Mouse (Mus musculus) small intestine, adult 2 months (tissue): ENCODE measurements around the gene Ipcef1. TPM values are rescaled to one million over a fixed set of nuclear protein-coding genes. Genes with fewer than 3 reads are reported as not detected.
"Not testable (repeated sequence)": the region's sequence is repeated elsewhere in the genome, so short reads cannot be mapped to it uniquely, and the experiment has no call there.

Experiments used
- H3K27ac ChIP-seq: fragments of 200-500 bp; 2 replicates; pipeline ENCODE4 v1.5.1; 2012; ENCODE audit warnings: low read depth, low read length, control low read depth, inconsistent platforms; ENCODE audit not compliant: insufficient read depth
- H3K27me3 ChIP-seq: fragments of 200-500 bp; 2 replicates; pipeline ENCODE4 v1.6.1; 2012; ENCODE audit warnings: mild to moderate bottlenecking, moderate library complexity, low read length, inconsistent platforms; ENCODE audit not compliant: control insufficient read depth, insufficient read depth
- H3K36me3 ChIP-seq: fragments of 200-500 bp; 2 replicates; pipeline ENCODE4 v1.6.1; 2012; ENCODE audit warnings: mild to moderate bottlenecking, low read length, control low read depth, inconsistent platforms; ENCODE audit not compliant: control insufficient read depth, insufficient read depth
- H3K4me1 ChIP-seq: fragments of 200-500 bp; 2 replicates; pipeline ENCODE4 v1.6.1; 2012; ENCODE audit warnings: low read length, inconsistent platforms, mixed read lengths; ENCODE audit not compliant: control insufficient read depth, insufficient read depth, insufficient read length
- H3K4me3 ChIP-seq: fragments of 200-500 bp; 2 replicates; pipeline ENCODE4 v1.5.1; 2012; ENCODE audit warnings: low read depth, mild to moderate bottlenecking, control low read depth, inconsistent platforms, low read length, moderate library complexity
- CTCF ChIP-seq: fragments of 200-500 bp; IDR thresholded peaks from 2 replicates; pipeline ENCODE4 v1.5.1; 2012; ENCODE audit warnings: low read depth, mild to moderate bottlenecking, control low read depth, inconsistent platforms, low read length, moderate library complexity, mixed read lengths; ENCODE audit not compliant: insufficient replicate concordance, insufficient read length; ENCODE audit errors: extremely low read depth
- POLR2A ChIP-seq: fragments of 200-500 bp; IDR thresholded peaks from 2 replicates; pipeline ENCODE4 v1.6.1; 2012; ENCODE audit warnings: low read depth, mild to moderate bottlenecking, control low read depth, inconsistent platforms, low read length, moderate library complexity
- WGBS: fragments of 180-500 bp; shearing (Covaris S2); methylation state at CpG from one replicate; pipeline ENCODE4 v1.1.7; 2018; 5-methylcytosine and 5-hydroxymethylcytosine counted together
- polyA plus RNA-seq: library from polyadenylated mRNA; depleted of rRNA; stranded (reverse); fragments of >200 nt; gene quantifications from 2 replicates; pipeline ENCODE4 v1.2.3, GENCODE M21; 2012

Gene Ipcef1
- polyA plus RNA-seq, 1 experiment: 0.19 TPM

DNA sequence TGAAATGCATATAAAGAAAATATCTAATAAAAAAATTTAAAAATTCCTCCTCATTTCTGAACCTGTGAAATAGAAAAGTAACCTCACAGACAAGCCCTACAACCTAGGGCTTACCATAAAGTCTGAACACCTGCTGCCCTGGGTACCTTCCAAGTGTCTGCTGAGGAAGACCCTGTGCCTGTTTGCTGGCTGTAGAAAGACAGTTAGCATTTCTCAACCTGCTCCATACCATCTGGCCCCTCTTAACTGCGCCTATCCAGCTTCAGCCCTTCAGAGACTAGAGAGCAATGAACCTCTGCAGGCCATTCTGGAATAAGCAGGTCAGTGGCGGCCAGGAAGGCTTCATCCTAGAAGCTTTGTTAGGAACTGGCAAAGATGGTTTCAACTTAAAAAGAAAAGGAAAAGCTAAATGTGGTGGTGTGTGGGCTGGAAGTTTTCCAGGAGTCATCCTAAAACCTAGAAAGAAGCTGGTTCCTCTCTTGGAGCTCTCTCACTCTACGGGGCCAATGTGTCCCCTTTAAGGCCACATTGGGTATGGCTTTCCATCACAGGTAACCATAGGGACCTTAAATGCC lies 150.4 kb downstream of the Ipcef1 start:
- no peak overlapping the region for H3K27ac ChIP-seq
- no peaks in the 10 kb centered on the region for H3K4me1 ChIP-seq
- TF ChIP-seq CTCF: no peak
- TF ChIP-seq POLR2A: no peak
- H3K27me3 ChIP-seq: no peaks in the 10 kb centered on the region
- 79% methylated on average over 3 of the region's 3 CpGs for WGBS
- H3K4me3 ChIP-seq: no peak overlapping the region
- H3K36me3 ChIP-seq: no peaks in the 10 kb centered on the region

DNA sequence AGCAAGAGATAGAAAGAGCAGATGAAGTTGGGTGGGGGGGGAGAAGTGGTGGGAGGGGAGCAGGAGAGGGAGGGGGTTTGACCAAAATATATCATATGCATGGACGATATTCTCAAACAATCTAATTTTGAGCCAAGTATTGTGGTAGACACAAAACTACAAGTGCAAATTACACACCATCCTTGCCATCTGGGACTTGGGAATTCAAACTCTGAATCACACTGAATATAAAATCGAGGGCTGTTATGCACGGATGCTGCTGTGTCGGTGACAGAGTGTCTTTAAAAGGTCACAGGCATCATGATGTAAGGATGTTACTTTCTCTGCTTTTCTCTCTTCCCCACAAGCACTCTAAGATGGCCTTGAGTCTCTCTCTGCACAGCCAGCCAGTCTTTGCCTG lies 152.2 kb downstream of the Ipcef1 start:
- no peaks in the 10 kb centered on the region for H3K36me3 ChIP-seq
- whole genome bisulfite sequencing: 79% methylated on average over 4 of the region's 4 CpGs
- no peaks in the 10 kb centered on the region for H3K4me1 ChIP-seq
- no peak overlapping the region for H3K27ac ChIP-seq
- H3K4me3 ChIP-seq: no peak overlapping the region
- TF ChIP-seq POLR2A (no peak), CTCF (no peak)
- no peaks in the 10 kb centered on the region for H3K27me3 ChIP-seq

DNA sequence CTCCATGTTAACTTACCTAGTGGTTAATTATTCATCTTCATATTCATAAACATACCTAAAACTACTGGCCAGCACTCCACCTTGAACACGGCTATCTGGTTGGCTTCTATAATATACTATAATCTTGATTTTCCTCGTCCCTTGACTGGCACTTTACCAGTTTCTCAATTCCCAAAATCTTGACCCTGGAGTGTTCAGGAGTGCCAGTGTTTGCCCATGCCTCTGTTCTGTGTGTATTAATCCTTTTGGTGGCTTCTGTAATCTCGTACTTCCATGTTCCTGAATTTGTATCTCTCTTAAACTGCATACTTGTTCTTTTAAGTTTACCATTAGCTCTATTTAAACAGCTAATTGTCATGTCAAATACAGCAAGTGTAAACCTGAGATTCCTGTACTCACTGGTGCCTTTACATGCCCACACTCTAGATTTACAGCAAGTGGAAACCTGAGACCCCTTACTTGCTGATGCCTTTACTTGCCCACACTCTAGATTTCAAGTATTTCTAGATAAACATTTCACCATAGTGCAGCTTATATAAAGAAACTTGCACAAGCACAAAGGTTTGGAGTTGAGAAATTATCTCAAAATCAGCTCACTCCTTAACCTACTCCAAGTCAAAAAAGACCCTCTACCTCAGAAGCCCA lies 155.5 kb downstream of the Ipcef1 start:
- 56% methylated on average over 3 of the region's 3 CpGs for WGBS
- Histone ChIP-seq H3K4me1 (no peaks in the 10 kb centered on the region), H3K27me3 (no peaks in the 10 kb centered on the region), H3K36me3 (no peaks in the 10 kb centered on the region), H3K4me3 (no peak overlapping the region), H3K27ac (no peak overlapping the region)
- TF ChIP-seq CTCF (no peak), POLR2A (no peak)

DNA sequence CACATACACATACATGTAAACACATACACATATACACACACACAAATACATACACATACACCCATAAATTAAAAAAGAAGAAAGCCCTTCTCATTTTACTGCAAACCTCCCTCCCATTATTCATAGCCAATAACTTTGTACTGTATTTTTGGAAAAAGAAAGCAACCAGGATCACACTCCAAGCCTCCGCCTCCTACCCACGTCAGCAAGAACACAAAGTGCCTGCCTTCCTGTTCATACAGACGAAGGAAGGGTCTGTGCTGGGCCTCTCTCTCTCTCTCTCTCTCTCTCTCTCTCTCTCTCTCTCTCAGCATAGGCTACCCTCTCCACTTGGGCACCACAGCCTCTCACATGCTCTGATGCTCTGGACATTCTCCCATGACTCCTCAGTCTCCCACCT lies 156.5 kb downstream of the Ipcef1 start:
- 62% methylated on average over 3 of the region's 3 CpGs for WGBS
- no peak overlapping the region for H3K27ac ChIP-seq
- TF ChIP-seq CTCF: no peak
- no peak for TF ChIP-seq POLR2A
- no peaks in the 10 kb centered on the region for H3K4me1 ChIP-seq
- no peak overlapping the region for H3K4me3 ChIP-seq
- H3K36me3 ChIP-seq: no peaks in the 10 kb centered on the region
- no peaks in the 10 kb centered on the region for H3K27me3 ChIP-seq

DNA sequence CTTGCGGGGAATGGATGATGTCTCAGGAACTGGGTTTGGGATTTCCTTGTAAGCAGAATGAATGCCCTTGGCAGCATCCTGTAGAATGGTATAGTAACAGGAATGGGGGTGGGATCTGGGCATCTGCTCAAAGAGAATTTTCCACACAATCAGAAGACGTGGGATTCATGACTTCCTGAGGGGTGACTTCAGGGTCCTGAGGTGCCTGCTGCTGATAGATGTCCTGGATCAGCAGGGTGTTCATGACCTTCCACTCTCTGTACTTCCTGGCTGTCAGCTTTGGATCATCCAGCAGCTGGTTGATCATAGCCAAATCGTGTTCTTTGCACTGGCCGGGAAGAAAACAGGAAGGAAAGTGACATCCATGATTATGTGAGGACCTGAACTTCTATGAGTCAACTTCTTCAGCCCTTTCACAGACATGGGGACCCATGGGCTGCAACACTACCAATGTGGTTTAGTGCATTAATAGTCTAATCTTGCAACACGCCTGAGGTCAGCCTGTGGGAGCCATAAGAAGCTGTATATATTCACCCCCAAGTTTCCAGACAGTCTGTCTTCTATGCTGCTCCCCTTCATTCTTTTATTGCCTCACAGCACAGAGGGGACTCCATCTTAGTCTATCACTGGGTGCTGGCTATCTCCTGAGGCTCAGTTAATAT lies 161.8 kb downstream of the Ipcef1 start:
- H3K36me3 ChIP-seq: no peaks in the 10 kb centered on the region
- H3K4me3 ChIP-seq: no peak overlapping the region
- H3K27me3 ChIP-seq: no peaks in the 10 kb centered on the region
- TF ChIP-seq CTCF (no peak), POLR2A (no peak)
- H3K27ac ChIP-seq: no peak overlapping the region
- no peaks in the 10 kb centered on the region for H3K4me1 ChIP-seq
- WGBS: 67% methylated on average over 5 of the region's 5 CpGs

DNA sequence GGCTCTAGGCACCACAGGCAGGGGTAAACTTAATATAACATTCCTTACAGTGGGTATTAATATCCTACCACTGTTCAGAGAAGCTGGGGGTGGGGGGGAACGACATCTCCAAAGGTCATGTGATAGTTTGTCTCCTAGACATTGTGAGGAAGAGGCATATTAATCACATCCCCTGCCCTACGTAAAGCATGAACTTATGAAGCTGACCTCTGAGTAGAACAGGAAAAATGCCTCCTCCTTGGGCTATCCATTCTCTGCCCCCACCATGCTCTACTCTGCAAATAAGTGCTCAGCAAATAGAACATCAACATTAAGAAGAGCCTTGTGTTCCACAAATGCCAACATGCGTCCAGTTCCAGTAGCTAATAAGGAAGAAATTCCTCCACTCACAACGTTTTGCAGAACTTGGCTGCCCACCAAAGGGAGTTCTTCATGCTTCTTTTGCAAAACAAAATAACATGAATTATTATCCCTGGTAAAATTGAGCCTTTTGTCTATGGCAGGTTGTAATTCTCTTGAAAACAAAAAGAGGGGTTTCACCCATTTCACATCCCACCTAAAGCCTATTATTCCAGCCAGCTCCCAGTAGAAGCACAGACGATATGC lies 162.5 kb downstream of the Ipcef1 start:
- 61% methylated on average over 5 of the region's 5 CpGs for WGBS
- Histone ChIP-seq H3K27ac (no peak overlapping the region), H3K36me3 (no peaks in the 10 kb centered on the region), H3K4me3 (no peak overlapping the region), H3K27me3 (no peaks in the 10 kb centered on the region), H3K4me1 (no peaks in the 10 kb centered on the region)
- TF ChIP-seq CTCF: no peak
- no peak for TF ChIP-seq POLR2A

DNA sequence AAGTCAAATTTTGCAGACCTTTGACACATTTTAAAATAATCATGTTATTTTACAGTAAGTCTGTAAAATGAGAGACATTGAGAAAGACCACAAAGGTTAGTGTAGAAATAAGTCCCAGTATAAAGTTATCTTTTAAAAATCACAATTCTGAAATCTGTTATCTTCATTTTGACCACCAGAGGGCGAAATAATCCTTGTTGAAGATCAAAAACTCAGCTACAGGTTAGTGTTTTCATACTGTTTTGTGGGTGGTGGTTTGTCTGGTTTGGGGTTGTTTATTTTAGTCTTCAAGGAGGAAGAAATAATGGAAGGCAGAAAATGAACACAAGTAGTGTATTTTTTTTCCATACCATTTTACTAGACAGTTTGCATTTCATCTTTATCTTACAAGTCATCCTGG lies 166.8 kb downstream of the Ipcef1 start:
- Histone ChIP-seq H3K27ac (no peak overlapping the region), H3K27me3 (no peaks in the 10 kb centered on the region), H3K4me3 (no peak overlapping the region), H3K4me1 (no peaks in the 10 kb centered on the region), H3K36me3 (no peaks in the 10 kb centered on the region)
- WGBS: 0% methylated on average over 1 of the region's 1 CpGs
- no peak for TF ChIP-seq POLR2A
- TF ChIP-seq CTCF: no peak

DNA sequence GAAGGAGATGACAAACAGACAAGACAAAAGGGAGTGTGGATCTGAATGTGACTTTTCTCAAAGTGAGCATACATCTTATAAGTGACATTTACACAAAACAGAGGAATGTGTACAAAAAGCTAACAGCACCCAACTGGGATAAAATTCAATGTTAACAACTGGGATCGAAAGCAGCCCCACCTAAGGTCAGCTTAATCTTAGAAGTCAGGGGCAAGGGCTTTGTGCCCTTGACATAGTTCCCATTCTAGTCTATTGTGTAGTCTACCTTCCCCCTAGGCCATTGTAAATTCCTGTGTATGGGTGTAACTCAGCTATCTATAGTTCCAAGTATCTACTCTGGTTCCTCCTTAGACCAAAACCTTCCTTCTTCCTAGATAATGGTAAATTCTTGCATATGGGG lies 170.2 kb downstream of the Ipcef1 start:
- 92% methylated on average over 1 of the region's 1 CpGs for WGBS

More for the DNA sequence above, 170.2 kb downstream of the Ipcef1 start:
- not testable (repeated sequence) for H3K4me1 ChIP-seq, H3K27ac ChIP-seq, H3K36me3 ChIP-seq, H3K27me3 ChIP-seq, H3K4me3 ChIP-seq
